Mouse (Mus musculus): Measurements from ENCODE around the gene Tmc8.
"Not testable (repeated sequence)": the region's sequence is repeated elsewhere in the genome, so short reads cannot be mapped to it uniquely, and the experiment has no call there.

Gene Tmc8

GRCm38 (mm10) chr11:117825333-117826101 is 43.6 kb downstream of the Tmc8 start, which contains the start of the genes Afmid and Tk1:
Gene Afmid, plus strand, starts transcription at chr11:117825924.
Gene Tk1, minus strand, starts transcription at chr11:117826092.
- DNase-seq (ENCODE audit: low spot score), result peak; percentile 77

GRCm38 (mm10) chr11:117826164-117826563 is 44.3 kb downstream of the Tmc8 start:
- no peak for DNase-seq (ENCODE audit: low spot score)

- DNase-seq (ENCODE audit: low spot score), result no peak
Observed at GRCm38 (mm10) chr11:117826916-117827315, 45.0 kb downstream of the Tmc8 start.

GRCm38 (mm10) chr11:117827386-117827785 is 45.5 kb downstream of the Tmc8 start:
- DNase-seq (ENCODE audit: low spot score), result no peak

- DNase-seq (ENCODE audit: low spot score), result no peak
Observed at GRCm38 (mm10) chr11:117828149-117828887, 46.4 kb downstream of the Tmc8 start.

GRCm38 (mm10) chr11:117828888-117829604 is 47.2 kb downstream of the Tmc8 start:
- DNase-seq (ENCODE audit: low spot score), result no peak

- no peak for DNase-seq (ENCODE audit: low spot score)
Observed at GRCm38 (mm10) chr11:117829671-117830215, 47.9 kb downstream of the Tmc8 start.

- DNase-seq (ENCODE audit: low spot score), result no peak
Observed at GRCm38 (mm10) chr11:117830401-117830800, 48.5 kb downstream of the Tmc8 start.

GRCm38 (mm10) chr11:117832086-117832969 is 50.5 kb downstream of the Tmc8 start:
- DNase-seq (ENCODE audit: low spot score), result peak; percentile 78

GRCm38 (mm10) chr11:117833509-117833908 is 51.6 kb downstream of the Tmc8 start:
- DNase-seq (ENCODE audit: low spot score), result not testable (repeated sequence)

GRCm38 (mm10) chr11:117834086-117834485 is 52.2 kb downstream of the Tmc8 start:
- DNase-seq (ENCODE audit: low spot score), result no peak

- no peak for DNase-seq (ENCODE audit: low spot score)
Observed at GRCm38 (mm10) chr11:117836306-117836705, 54.4 kb downstream of the Tmc8 start.

- DNase-seq (ENCODE audit: low spot score), result no peak
Observed at GRCm38 (mm10) chr11:117838572-117838971, 56.7 kb downstream of the Tmc8 start.

- no peak for DNase-seq (ENCODE audit: low spot score)
Observed at GRCm38 (mm10) chr11:117839021-117839420, 57.1 kb downstream of the Tmc8 start.

- DNase-seq (ENCODE audit: low spot score), result no peak
Observed at GRCm38 (mm10) chr11:117840910-117841309, 59.0 kb downstream of the Tmc8 start.
